Mouse (Mus musculus): ENCODE results near the gene Svbp. TPM values are rescaled to one million over a fixed set of nuclear protein-coding genes. Genes with fewer than 3 reads are reported as not detected.

The Svbp gene
- polyA plus RNA-seq, 1 experiment from 2014 or later = 131 TPM

DNA sequence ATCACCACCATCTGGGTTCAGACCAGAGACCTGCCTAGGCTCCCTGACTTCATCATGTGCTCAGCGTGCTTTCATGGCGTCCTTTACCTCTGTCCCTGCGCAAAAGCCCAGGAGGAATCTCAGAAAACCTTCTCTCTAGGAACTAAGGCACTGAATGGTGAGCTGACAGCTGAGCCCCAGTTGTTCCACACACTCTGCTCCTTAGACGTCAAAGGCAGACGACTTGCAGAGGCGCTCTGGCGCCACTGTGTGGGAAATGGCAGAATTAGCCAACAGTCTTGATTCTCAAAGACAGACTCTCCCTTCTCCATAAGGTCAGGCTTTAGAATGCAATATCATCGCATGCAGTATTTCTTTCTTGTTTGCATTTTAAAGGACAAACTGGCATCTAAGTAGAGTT lies 9.6 kb downstream of the Svbp start:
- no peaks in the 10 kb centered on the region for H3K4me1 ChIP-seq (ENCODE audit: control insufficient read depth, insufficient read depth, low read length)
- WGBS = 20% methylated on average over 8 of the region's 8 CpGs
- H3K9me3 ChIP-seq (ENCODE audit: control insufficient read depth, low read length) = no peaks in the 10 kb centered on the region
- ATAC-seq (ENCODE audit: low FRiP score, low TSS enrichment) = peak; percentile 44; the same call in 1 of the 2 replicates
- no peak overlapping the region for H3K4me3 ChIP-seq (ENCODE audit: low read length)
- H3K9ac ChIP-seq (ENCODE audit: low read depth, low read length) = no peak overlapping the region
- no peak overlapping the region for H3K27ac ChIP-seq (ENCODE audit: low read depth, low read length)
- peaks cover 9% of the 10 kb centered on the region; the same call in 1 of the 2 replicates for H3K36me3 ChIP-seq (ENCODE audit: control insufficient read depth, insufficient read depth, low read length)
- no peaks in the 10 kb centered on the region for H3K27me3 ChIP-seq (ENCODE audit: control insufficient read depth, insufficient read depth, low read length)
- no peak overlapping the region for H3K4me2 ChIP-seq (replicated peaks; ENCODE audit: low read depth, low read length)

DNA sequence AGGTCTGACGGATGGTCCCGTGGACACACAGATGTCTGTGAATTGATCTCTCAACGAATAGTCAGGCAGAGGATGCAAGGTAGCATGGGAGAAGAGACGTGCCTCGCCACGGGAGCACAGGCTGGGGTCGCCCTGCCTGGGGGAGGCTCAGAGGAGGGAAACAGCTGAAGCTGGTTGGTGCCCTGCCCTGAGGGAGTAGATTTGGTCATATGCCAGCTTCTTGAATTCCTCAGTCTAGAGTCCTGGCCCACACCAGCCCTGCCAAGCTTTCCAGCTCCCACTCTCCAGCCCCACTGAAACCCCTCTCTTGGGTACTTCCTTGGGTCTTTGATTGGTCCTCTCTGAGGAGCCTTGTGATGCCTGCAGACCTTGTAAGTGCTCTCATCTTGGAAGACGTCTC lies 21.6 kb downstream of the Svbp start:
- Histone ChIP-seq H3K4me3 (ENCODE audit: low read length) (no peak overlapping the region), H3K4me2 (replicated peaks; ENCODE audit: low read depth, low read length) (no peak overlapping the region), H3K9me3 (ENCODE audit: control insufficient read depth, low read length) (no peaks in the 10 kb centered on the region), H3K27me3 (ENCODE audit: control insufficient read depth, insufficient read depth, low read length) (no peaks in the 10 kb centered on the region), H3K27ac (ENCODE audit: low read depth, low read length) (no peak overlapping the region), H3K36me3 (ENCODE audit: control insufficient read depth, insufficient read depth, low read length) (no peaks in the 10 kb centered on the region), H3K9ac (ENCODE audit: low read depth, low read length) (no peak overlapping the region), H3K4me1 (ENCODE audit: control insufficient read depth, insufficient read depth, low read length) (no peaks in the 10 kb centered on the region)
- WGBS = 73% methylated on average over 8 of the region's 8 CpGs
- no peak for ATAC-seq (ENCODE audit: low FRiP score, low TSS enrichment)

DNA sequence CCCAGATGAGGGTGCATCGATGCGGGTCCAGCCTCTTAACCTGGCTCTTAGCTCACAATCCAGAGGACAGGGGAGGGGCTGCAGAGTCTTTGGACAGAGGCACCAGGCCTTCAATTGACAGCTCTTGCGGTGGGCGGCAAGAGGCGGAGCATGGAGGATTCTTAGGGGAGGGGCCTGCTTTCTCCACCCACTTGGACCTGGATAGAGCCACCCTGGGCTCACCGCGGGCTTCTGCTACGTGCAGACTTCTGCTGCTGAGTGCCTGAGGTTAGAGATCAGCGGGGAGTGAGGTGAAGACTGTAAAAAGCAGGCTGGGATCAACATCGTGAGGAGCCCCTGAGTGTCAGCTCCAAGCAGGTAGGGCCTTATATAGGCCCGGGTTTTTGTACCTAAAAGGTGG lies 23.1 kb downstream of the Svbp start, which contains the start of gene Tmem269:
Gene Tmem269 (minus strand): TSS at position 49 of the 400 bp plus-strand sequence.
- no peak within 1 kb of the TSS for H3K9ac ChIP-seq (ENCODE audit: low read depth, low read length)
- no peaks in the 10 kb centered on the region for H3K9me3 ChIP-seq (ENCODE audit: control insufficient read depth, low read length)
- no peaks in the 10 kb centered on the region for H3K36me3 ChIP-seq (ENCODE audit: control insufficient read depth, insufficient read depth, low read length)
- H3K27me3 ChIP-seq (ENCODE audit: control insufficient read depth, insufficient read depth, low read length) = no peaks in the 10 kb centered on the region
- H3K4me1 ChIP-seq (ENCODE audit: control insufficient read depth, insufficient read depth, low read length) = no peaks in the 10 kb centered on the region
- no peak within 1 kb of the TSS for H3K4me3 ChIP-seq (ENCODE audit: low read length)
- WGBS = 12% methylated on average over 11 of the region's 11 CpGs
- H3K27ac ChIP-seq (ENCODE audit: low read depth, low read length) = no peak within 1 kb of the TSS
- no peak within 1 kb of the TSS for H3K4me2 ChIP-seq (replicated peaks; ENCODE audit: low read depth, low read length)
- peak; percentile 45; the same call in 1 of the 2 replicates for ATAC-seq (ENCODE audit: low FRiP score, low TSS enrichment)

DNA sequence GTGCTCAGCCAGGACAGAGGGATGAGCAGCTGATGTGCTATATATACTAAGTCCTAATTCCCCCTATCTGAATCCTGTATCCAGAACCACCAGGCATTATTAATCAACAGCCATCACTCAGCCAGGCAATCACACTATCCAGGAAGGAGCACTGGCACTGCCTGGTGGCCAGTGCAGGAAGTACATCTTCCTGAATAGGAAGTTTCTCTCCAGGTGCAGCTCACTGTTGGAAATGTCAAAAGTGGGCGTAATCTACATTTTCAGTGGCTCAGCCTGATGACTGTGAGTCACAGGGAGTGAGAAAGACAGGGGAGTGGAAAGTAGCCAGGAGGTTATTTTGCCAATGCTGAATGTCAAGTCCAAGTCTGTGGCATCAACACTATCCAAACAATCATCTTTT lies 28.6 kb downstream of the Svbp start:
- no peak overlapping the region for H3K27ac ChIP-seq (ENCODE audit: low read depth, low read length)
- H3K4me2 ChIP-seq (replicated peaks; ENCODE audit: low read depth, low read length) = no peak overlapping the region
- H3K4me1 ChIP-seq (ENCODE audit: control insufficient read depth, insufficient read depth, low read length) = no peaks in the 10 kb centered on the region
- no peak overlapping the region for H3K9ac ChIP-seq (ENCODE audit: low read depth, low read length)
- H3K36me3 ChIP-seq (ENCODE audit: control insufficient read depth, insufficient read depth, low read length) = peaks cover 41% of the 10 kb centered on the region
- H3K9me3 ChIP-seq (ENCODE audit: control insufficient read depth, low read length) = no peaks in the 10 kb centered on the region
- ATAC-seq (ENCODE audit: low FRiP score, low TSS enrichment) = no peak
- H3K27me3 ChIP-seq (ENCODE audit: control insufficient read depth, insufficient read depth, low read length) = no peaks in the 10 kb centered on the region
- H3K4me3 ChIP-seq (ENCODE audit: low read length) = no peak overlapping the region
- WGBS = 76% methylated on average over 1 of the region's 1 CpGs

DNA sequence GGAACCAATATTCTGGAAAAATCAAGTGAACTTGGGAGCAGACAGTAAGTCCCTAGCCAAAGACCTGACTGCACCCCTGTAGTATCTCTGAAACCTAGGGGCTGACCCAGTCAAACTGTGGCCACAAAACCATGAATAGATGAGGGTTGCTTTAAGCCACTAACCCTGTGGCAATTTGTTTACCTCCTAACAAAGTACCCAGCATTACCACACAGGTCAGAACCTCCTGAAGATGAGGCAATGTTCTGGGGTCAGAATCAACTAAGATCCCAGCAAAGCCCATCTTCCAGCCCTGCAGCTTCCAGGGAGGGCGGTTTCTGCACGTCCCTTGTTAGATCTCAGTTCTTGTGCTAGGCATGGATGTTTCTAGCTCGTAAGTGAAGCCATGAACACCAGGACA lies 29.4 kb downstream of the Svbp start:
- peaks cover 41% of the 10 kb centered on the region for H3K36me3 ChIP-seq (ENCODE audit: control insufficient read depth, insufficient read depth, low read length)
- no peak for ATAC-seq (ENCODE audit: low FRiP score, low TSS enrichment)
- no peak overlapping the region for H3K4me2 ChIP-seq (replicated peaks; ENCODE audit: low read depth, low read length)
- no peak overlapping the region for H3K4me3 ChIP-seq (ENCODE audit: low read length)
- 97% methylated on average over 3 of the region's 3 CpGs for WGBS
- H3K9me3 ChIP-seq (ENCODE audit: control insufficient read depth, low read length) = no peaks in the 10 kb centered on the region
- no peak overlapping the region for H3K9ac ChIP-seq (ENCODE audit: low read depth, low read length)
- no peaks in the 10 kb centered on the region for H3K4me1 ChIP-seq (ENCODE audit: control insufficient read depth, insufficient read depth, low read length)
- no peaks in the 10 kb centered on the region for H3K27me3 ChIP-seq (ENCODE audit: control insufficient read depth, insufficient read depth, low read length)
- H3K27ac ChIP-seq (ENCODE audit: low read depth, low read length) = no peak overlapping the region

DNA sequence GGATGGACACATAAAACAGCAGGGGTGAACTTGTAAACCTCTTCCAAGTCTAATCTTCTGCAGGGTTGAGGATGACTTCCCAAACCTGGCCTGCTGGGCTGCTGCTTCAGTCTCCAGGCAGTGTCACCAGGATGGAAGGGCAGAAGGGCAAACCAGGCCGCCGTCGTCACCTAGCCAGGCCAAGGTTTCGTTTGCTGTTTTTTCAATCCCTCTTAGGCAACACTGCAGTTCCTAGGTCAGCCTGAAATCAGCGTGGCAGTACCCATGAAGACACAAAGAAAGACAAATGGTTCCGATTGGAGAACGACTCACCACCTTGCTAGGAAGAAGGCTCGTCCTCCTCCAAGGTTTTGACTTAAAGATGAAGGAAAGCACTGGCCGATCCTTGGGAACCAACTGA lies 30.6 kb downstream of the Svbp start:
- H3K27me3 ChIP-seq (ENCODE audit: control insufficient read depth, insufficient read depth, low read length) = no peaks in the 10 kb centered on the region
- no peak overlapping the region for H3K9ac ChIP-seq (ENCODE audit: low read depth, low read length)
- H3K4me3 ChIP-seq (ENCODE audit: low read length) = no peak overlapping the region
- no peak for ATAC-seq (ENCODE audit: low FRiP score, low TSS enrichment)
- 90% methylated on average over 9 of the region's 9 CpGs for WGBS
- H3K4me1 ChIP-seq (ENCODE audit: control insufficient read depth, insufficient read depth, low read length) = no peaks in the 10 kb centered on the region
- no peaks in the 10 kb centered on the region for H3K9me3 ChIP-seq (ENCODE audit: control insufficient read depth, low read length)
- H3K27ac ChIP-seq (ENCODE audit: low read depth, low read length) = no peak overlapping the region
- peaks cover 41% of the 10 kb centered on the region for H3K36me3 ChIP-seq (ENCODE audit: control insufficient read depth, insufficient read depth, low read length)
- H3K4me2 ChIP-seq (replicated peaks; ENCODE audit: low read depth, low read length) = no peak overlapping the region

DNA sequence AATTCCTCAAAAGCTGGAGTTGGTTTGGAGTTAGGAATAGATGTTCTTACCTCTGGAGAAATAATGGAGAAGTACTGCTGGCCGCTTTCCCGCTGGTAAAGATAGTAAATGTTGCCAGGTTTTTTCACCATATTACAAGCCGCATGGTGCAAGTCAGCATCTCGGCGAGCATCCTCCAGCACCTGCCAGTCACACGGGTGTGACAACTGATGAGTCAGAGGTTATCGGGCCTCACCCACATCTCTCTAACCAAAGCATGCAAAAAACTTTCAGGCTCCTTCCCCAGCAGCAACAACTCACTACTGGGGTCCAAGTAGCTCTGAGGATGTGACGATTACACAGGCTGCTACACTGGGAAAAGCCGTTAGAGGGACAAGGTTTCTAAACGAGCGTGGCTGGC lies 31.6 kb downstream of the Svbp start:
- no peak overlapping the region for H3K27ac ChIP-seq (ENCODE audit: low read depth, low read length)

DNA sequence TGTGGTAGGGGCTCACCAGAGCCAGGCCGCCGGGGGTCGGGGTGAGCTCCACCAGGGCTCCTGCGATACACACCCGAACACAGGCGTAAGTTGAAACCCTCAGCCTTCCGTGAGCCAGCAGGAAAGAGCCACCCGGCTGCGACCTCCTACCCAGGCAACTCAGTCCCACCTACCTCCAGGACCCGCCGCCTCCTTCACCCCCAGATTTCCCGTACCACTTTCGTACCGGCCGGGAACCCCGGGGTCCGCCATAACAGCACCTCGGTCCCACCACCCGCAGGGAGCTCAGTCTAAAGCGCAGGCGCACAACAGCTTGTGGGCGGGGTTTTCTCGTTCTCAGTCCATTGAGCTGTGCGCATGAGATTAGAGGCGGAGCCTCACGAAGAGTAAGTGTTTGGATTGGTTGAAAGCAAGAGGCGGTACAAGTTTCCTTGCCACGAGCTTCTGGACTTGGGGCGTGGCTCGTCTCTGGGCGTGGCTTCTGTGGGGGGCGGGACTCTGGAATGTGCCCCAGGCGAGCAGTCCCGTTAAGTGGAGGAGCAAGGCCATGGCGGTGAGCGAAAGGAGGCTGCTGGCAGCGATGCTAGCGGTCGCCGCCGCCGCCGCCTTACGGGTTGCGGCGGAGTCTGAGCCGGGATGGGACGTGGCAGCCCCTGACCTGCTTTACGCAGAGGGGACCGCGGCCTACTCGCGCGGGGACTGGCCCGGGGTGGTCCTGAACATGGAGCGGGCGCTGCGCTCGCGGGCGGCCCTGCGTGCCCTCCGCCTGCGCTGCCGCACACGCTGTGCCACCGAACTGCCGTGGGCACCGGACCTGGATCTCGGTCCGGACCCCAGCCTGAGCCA lies 37.5 kb downstream of the Svbp start, which contains the start of the genes AU022252 and P3h1:
Gene AU022252 (minus strand): TSS at position 303 of the 846 bp plus-strand sequence.
Gene P3h1 (plus strand): TSS at position 506 of the 846 bp plus-strand sequence.
- WGBS = under 1% methylated on average over 71 of the region's 71 CpGs
- H3K36me3 ChIP-seq (ENCODE audit: control insufficient read depth, insufficient read depth, low read length) = peaks cover 13% of the 10 kb centered on the region

More for the DNA sequence above, 31.6 kb downstream of the Svbp start:
- Histone ChIP-seq H3K4me2 (replicated peaks; ENCODE audit: low read depth, low read length) (no peak overlapping the region), H3K9ac (ENCODE audit: low read depth, low read length) (no peak overlapping the region), H3K27me3 (ENCODE audit: control insufficient read depth, insufficient read depth, low read length) (no peaks in the 10 kb centered on the region), H3K9me3 (ENCODE audit: control insufficient read depth, low read length) (no peaks in the 10 kb centered on the region), H3K36me3 (ENCODE audit: control insufficient read depth, insufficient read depth, low read length) (peaks cover 41% of the 10 kb centered on the region), H3K4me3 (ENCODE audit: low read length) (no peak overlapping the region), H3K4me1 (ENCODE audit: control insufficient read depth, insufficient read depth, low read length) (peaks cover 5% of the 10 kb centered on the region)
- 95% methylated on average over 11 of the region's 11 CpGs for WGBS
- no peak for ATAC-seq (ENCODE audit: low FRiP score, low TSS enrichment)

DNA sequence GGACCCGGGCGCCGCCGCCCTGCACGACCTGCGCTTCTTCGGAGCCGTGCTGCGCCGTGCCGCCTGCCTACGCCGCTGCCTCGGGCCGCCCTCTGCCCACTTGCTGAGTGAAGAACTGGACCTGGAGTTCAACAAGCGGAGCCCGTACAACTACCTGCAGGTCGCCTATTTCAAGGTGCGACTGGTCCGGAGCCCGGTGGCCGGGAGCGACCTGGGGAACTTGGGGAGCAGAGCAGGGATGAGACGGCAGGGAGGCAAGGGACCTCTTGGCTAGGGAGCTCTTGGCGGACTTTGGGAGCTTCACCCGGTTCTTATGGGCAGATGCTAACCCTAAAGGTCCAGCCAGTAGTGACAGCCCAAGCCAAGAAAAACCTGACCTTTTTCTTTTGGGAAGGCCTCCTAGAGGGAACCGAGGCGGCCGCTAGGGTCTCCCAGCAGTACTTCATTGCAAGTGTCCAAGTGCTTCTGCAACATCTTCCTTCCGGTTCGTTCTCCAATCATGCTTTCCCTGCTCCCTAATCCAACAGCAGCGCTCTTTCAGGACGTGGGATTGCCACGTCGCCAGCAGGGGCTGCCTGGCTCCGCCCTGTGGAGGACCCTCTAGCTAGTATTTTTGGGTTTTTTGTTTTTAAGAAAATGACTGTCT lies 38.3 kb downstream of the Svbp start:
- H3K27ac ChIP-seq (ENCODE audit: low read depth, low read length) = peak overlapping the region; percentile 57
- no peaks in the 10 kb centered on the region for H3K27me3 ChIP-seq (ENCODE audit: control insufficient read depth, insufficient read depth, low read length)
- peaks cover 5% of the 10 kb centered on the region for H3K4me1 ChIP-seq (ENCODE audit: control insufficient read depth, insufficient read depth, low read length)
- peak overlapping the region; percentile 84 for H3K4me2 ChIP-seq (replicated peaks; ENCODE audit: low read depth, low read length)
- no peaks in the 10 kb centered on the region for H3K9me3 ChIP-seq (ENCODE audit: control insufficient read depth, low read length)
- peak; percentile 37 for ATAC-seq (ENCODE audit: low FRiP score, low TSS enrichment)
- H3K4me3 ChIP-seq (ENCODE audit: low read length) = peak overlapping the region; percentile 69
- H3K9ac ChIP-seq (ENCODE audit: low read depth, low read length) = peak overlapping the region; percentile 72
- under 1% methylated on average over 36 of the region's 36 CpGs for WGBS
- peaks cover 8% of the 10 kb centered on the region; the same call in 1 of the 2 replicates for H3K36me3 ChIP-seq (ENCODE audit: control insufficient read depth, insufficient read depth, low read length)

More for the DNA sequence above, 37.5 kb downstream of the Svbp start, which contains the start of the genes AU022252 and P3h1:
- ATAC-seq (ENCODE audit: low FRiP score, low TSS enrichment) = peak; percentile 98
- Histone ChIP-seq H3K4me2 (replicated peaks; ENCODE audit: low read depth, low read length) (peak within 1 kb of the TSS; percentile 84), H3K9ac (ENCODE audit: low read depth, low read length) (peak within 1 kb of the TSS; percentile 72), H3K27ac (ENCODE audit: low read depth, low read length) (peak within 1 kb of the TSS; percentile 57), H3K9me3 (ENCODE audit: control insufficient read depth, low read length) (no peaks in the 10 kb centered on the region), H3K4me3 (ENCODE audit: low read length) (peak within 1 kb of the TSS; percentile 69), H3K27me3 (ENCODE audit: control insufficient read depth, insufficient read depth, low read length) (no peaks in the 10 kb centered on the region), H3K4me1 (ENCODE audit: control insufficient read depth, insufficient read depth, low read length) (peaks cover 5% of the 10 kb centered on the region)
